Mouse (Mus musculus): Measurements from ENCODE around the gene Rrp8. TPM values are rescaled to one million over a fixed set of nuclear protein-coding genes. Genes with fewer than 3 reads are reported as not detected.

Rrp8 gene
- total and polyA plus RNA-seq, 2 experiments from 2014 or later: 14.5 to 18.9 TPM

- Histone ChIP-seq H3K27me3 (ENCODE audit: insufficient read depth, low read length) (no peaks in the 10 kb centered on the region), H3K9me3 (ENCODE audit: low read length) (no peaks in the 10 kb centered on the region), H3K9ac (replicated peaks; ENCODE audit: low read length) (no peak overlapping the region), H3K36me3 (ENCODE audit: insufficient read depth, low read length) (peaks cover 24% of the 10 kb centered on the region; the same call in 1 of the 2 replicates), H3K27ac (peak overlapping the region; percentile 67; the same call in 1 of the 2 replicates), H3K4me2 (ENCODE audit: low read depth, low read length) (peak overlapping the region; percentile 35), H3K4me3 (ENCODE audit: low read length) (peak overlapping the region; percentile 8; the same call in 1 of the 2 replicates), H3K4me1 (ENCODE audit: insufficient read depth, low read length) (peaks cover 23% of the 10 kb centered on the region)
- TF ChIP-seq CTCF (IDR thresholded peaks at IDR 0.05; ENCODE audit: low read depth): no peak
- whole genome bisulfite sequencing: 46% methylated on average over 13 of the region's 13 CpGs
- DNase-seq (ENCODE audit: low spot score): peak; percentile 8
- ATAC-seq: peak; percentile 39
Measured at GRCm38 (mm10) chr7:105777797-105778552, 40.8 kb upstream of the Rrp8 start.

GRCm38 (mm10) chr7:105777316-105777715 lies 40.1 kb upstream of the Rrp8 start:
- WGBS: 83% methylated on average over 1 of the region's 1 CpGs
- Histone ChIP-seq H3K27me3 (ENCODE audit: insufficient read depth, low read length) (no peaks in the 10 kb centered on the region), H3K27ac (no peak overlapping the region), H3K9ac (replicated peaks; ENCODE audit: low read length) (no peak overlapping the region), H3K4me3 (ENCODE audit: low read length) (no peak overlapping the region), H3K36me3 (ENCODE audit: insufficient read depth, low read length) (peaks cover 27% of the 10 kb centered on the region), H3K9me3 (ENCODE audit: low read length) (no peaks in the 10 kb centered on the region), H3K4me2 (ENCODE audit: low read depth, low read length) (no peak overlapping the region), H3K4me1 (ENCODE audit: insufficient read depth, low read length) (peaks cover 23% of the 10 kb centered on the region)
- TF ChIP-seq CTCF (IDR thresholded peaks at IDR 0.05; ENCODE audit: low read depth): no peak
- ATAC-seq (no peak), DNase-seq (ENCODE audit: low spot score) (no peak)

GRCm38 (mm10) chr7:105776026-105776425 lies 38.8 kb upstream of the Rrp8 start:
- ATAC-seq (no peak), DNase-seq (ENCODE audit: low spot score) (no peak)
- peaks cover 23% of the 10 kb centered on the region for H3K4me1 ChIP-seq (ENCODE audit: insufficient read depth, low read length)
- no peak overlapping the region for H3K4me3 ChIP-seq (ENCODE audit: low read length)
- H3K36me3 ChIP-seq (ENCODE audit: insufficient read depth, low read length): peaks cover 34% of the 10 kb centered on the region
- 82% methylated on average over 2 of the region's 2 CpGs for WGBS
- no peak overlapping the region for H3K27ac ChIP-seq
- no peak overlapping the region for H3K4me2 ChIP-seq (ENCODE audit: low read depth, low read length)
- H3K9ac ChIP-seq (replicated peaks; ENCODE audit: low read length): no peak overlapping the region
- TF ChIP-seq CTCF (IDR thresholded peaks at IDR 0.05; ENCODE audit: low read depth): no peak
- H3K9me3 ChIP-seq (ENCODE audit: low read length): no peaks in the 10 kb centered on the region
- H3K27me3 ChIP-seq (ENCODE audit: insufficient read depth, low read length): no peaks in the 10 kb centered on the region

- Histone ChIP-seq H3K9me3 (ENCODE audit: low read length) (no peaks in the 10 kb centered on the region), H3K36me3 (ENCODE audit: insufficient read depth, low read length) (peaks cover 35% of the 10 kb centered on the region), H3K4me1 (ENCODE audit: insufficient read depth, low read length) (peaks cover 23% of the 10 kb centered on the region), H3K27me3 (ENCODE audit: insufficient read depth, low read length) (no peaks in the 10 kb centered on the region), H3K4me2 (ENCODE audit: low read depth, low read length) (no peak overlapping the region), H3K27ac (no peak overlapping the region), H3K4me3 (ENCODE audit: low read length) (no peak overlapping the region), H3K9ac (replicated peaks; ENCODE audit: low read length) (no peak overlapping the region)
- 30% methylated on average over 8 of the region's 8 CpGs for WGBS
- ATAC-seq: peak; percentile 14; the same call in 1 of the 2 replicates
- no peak for TF ChIP-seq CTCF (IDR thresholded peaks at IDR 0.05; ENCODE audit: low read depth)
- DNase-seq (ENCODE audit: low spot score): no peak
Measured at GRCm38 (mm10) chr7:105774661-105775060, 37.5 kb upstream of the Rrp8 start.

DNA sequence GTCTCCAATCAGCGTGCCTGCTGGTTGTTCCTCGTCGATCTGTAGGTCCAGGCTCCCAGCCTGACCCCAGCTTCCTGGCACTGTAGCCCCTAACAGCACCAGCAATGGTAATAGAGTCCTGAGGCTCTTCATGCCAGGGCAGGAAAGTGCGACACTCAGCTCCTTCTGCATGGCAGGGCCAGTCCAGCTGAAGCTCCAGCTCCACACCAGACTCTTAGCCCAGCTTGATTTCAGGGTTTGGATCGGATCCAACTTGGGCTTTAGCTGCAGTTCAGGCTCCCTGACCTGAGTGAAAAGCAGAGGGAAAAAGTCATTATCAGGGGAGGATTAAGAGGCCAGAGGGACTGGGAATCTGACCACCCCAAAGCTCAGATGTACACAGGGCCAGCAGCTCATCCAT lies 35.9 kb upstream of the Rrp8 start:
- TF ChIP-seq CTCF (IDR thresholded peaks at IDR 0.05; ENCODE audit: low read depth): no peak
- H3K4me1 ChIP-seq (ENCODE audit: insufficient read depth, low read length): peaks cover 15% of the 10 kb centered on the region
- no peak overlapping the region for H3K4me3 ChIP-seq (ENCODE audit: low read length)
- H3K36me3 ChIP-seq (ENCODE audit: insufficient read depth, low read length): peaks cover 35% of the 10 kb centered on the region
- no peak overlapping the region for H3K4me2 ChIP-seq (ENCODE audit: low read depth, low read length)
- 0 out of 2 replicates have a peak, but pooled peaks have one; percentile 10 for ATAC-seq
- H3K27ac ChIP-seq: no peak overlapping the region; the same call in 1 of the 2 replicates
- no peaks in the 10 kb centered on the region for H3K9me3 ChIP-seq (ENCODE audit: low read length)
- H3K9ac ChIP-seq (replicated peaks; ENCODE audit: low read length): no peak overlapping the region
- 71% methylated on average over 5 of the region's 5 CpGs for WGBS
- H3K27me3 ChIP-seq (ENCODE audit: insufficient read depth, low read length): no peaks in the 10 kb centered on the region
- DNase-seq (ENCODE audit: low spot score): peak; percentile 55

GRCm38 (mm10) chr7:105772331-105772730 lies 35.1 kb upstream of the Rrp8 start:
- no peak overlapping the region for H3K4me2 ChIP-seq (ENCODE audit: low read depth, low read length)
- no peaks in the 10 kb centered on the region for H3K27me3 ChIP-seq (ENCODE audit: insufficient read depth, low read length)
- no peak overlapping the region for H3K9ac ChIP-seq (replicated peaks; ENCODE audit: low read length)
- no peak for TF ChIP-seq CTCF (IDR thresholded peaks at IDR 0.05; ENCODE audit: low read depth)
- peaks cover 14% of the 10 kb centered on the region for H3K4me1 ChIP-seq (ENCODE audit: insufficient read depth, low read length)
- ATAC-seq (no peak), DNase-seq (ENCODE audit: low spot score) (no peak)
- H3K36me3 ChIP-seq (ENCODE audit: insufficient read depth, low read length): peaks cover 37% of the 10 kb centered on the region
- no peaks in the 10 kb centered on the region for H3K9me3 ChIP-seq (ENCODE audit: low read length)
- H3K4me3 ChIP-seq (ENCODE audit: low read length): no peak overlapping the region
- no peak overlapping the region for H3K27ac ChIP-seq
- 96% methylated on average over 15 of the region's 15 CpGs for WGBS

- no peak overlapping the region for H3K27ac ChIP-seq
- WGBS: 64% methylated on average over 3 of the region's 3 CpGs
- TF ChIP-seq CTCF (IDR thresholded peaks at IDR 0.05; ENCODE audit: low read depth): no peak
- peaks cover 13% of the 10 kb centered on the region for H3K4me1 ChIP-seq (ENCODE audit: insufficient read depth, low read length)
- no peaks in the 10 kb centered on the region for H3K9me3 ChIP-seq (ENCODE audit: low read length)
- no peak for ATAC-seq
- no peak overlapping the region for H3K4me2 ChIP-seq (ENCODE audit: low read depth, low read length)
- no peaks in the 10 kb centered on the region for H3K27me3 ChIP-seq (ENCODE audit: insufficient read depth, low read length)
- H3K4me3 ChIP-seq (ENCODE audit: low read length): no peak overlapping the region
- H3K9ac ChIP-seq (replicated peaks; ENCODE audit: low read length): 0 out of 2 replicates have a peak overlapping the region, but pooled peaks have one; percentile 13
- no peak for DNase-seq (ENCODE audit: low spot score)
- peaks cover 50% of the 10 kb centered on the region for H3K36me3 ChIP-seq (ENCODE audit: insufficient read depth, low read length)
Measured at GRCm38 (mm10) chr7:105769959-105770358, 32.8 kb upstream of the Rrp8 start.
